ENCODE assay signal across 17 mouse cellular contexts in genomic region chr17:29183162-29183561, GRCm38 (mm10). TPM values are rescaled to one million over a fixed set of nuclear protein-coding genes. Genes with fewer than 3 reads are reported as not detected.
DNase-seq lines count a peak whose midpoint lies in the region; ATAC-seq lines count a peak whose summit lies in the region.
"Had no signal": no experiment of that assay in that cellular context is flagged by ENCODE, and none has a peak within 500 bp of the region (broad histone marks: within the 10 kb centered on the region; RNA-seq: fewer than 3 reads in every experiment).

No protein-coding gene starts in this region.

- H3K27me3 ChIP-seq in heart, embryonic 10.5 days (ENCODE audit: insufficient read depth, poor library complexity, severe bottlenecking): no peaks in the 10 kb centered on the region
- H3K27me3 ChIP-seq in kidney, embryonic 14.5 days (ENCODE audit: control insufficient read depth, insufficient read depth, low read length): no peaks in the 10 kb centered on the region
- H3K27me3 ChIP-seq: forebrain, embryonic 15.5 days; heart, embryonic 12.5 days had no signal

- H3K4me2 ChIP-seq in kidney, embryonic 14.5 days (replicated peaks; ENCODE audit: low read depth, low read length): no peak overlapping the region
- H3K4me2 ChIP-seq: forebrain, embryonic 15.5 days; heart, embryonic 12.5 days; hindbrain, embryonic 14.5 days had no signal

- H3K9ac ChIP-seq in kidney, embryonic 14.5 days (ENCODE audit: low read depth, low read length): peak overlapping the region; percentile 9; the same call in 1 of the 2 replicates
- H3K9ac ChIP-seq: forebrain, embryonic 15.5 days; heart, embryonic 12.5 days; hindbrain, embryonic 14.5 days had no signal

- no peak for DNase-seq in heart, embryonic 10.5 days (ENCODE audit: low spot score)
- DNase-seq in heart, postnatal 4 days: no peak
- no peak for DNase-seq in kidney, adult 9 months
- peak; percentile 44 to 56 for DNase-seq in urinary bladder, postnatal 36 days (ENCODE audit: low spot score in 2 of 2)
- no peak for DNase-seq in urinary bladder, postnatal 4 days (ENCODE audit: low spot score in 2 of 2)
- no peak for DNase-seq in thymus, postnatal 0 days (ENCODE audit: low spot score)
- DNase-seq: adrenal gland, postnatal 14 days; cerebellum, adult 11-12 months; cerebellum, adult 9-10 months; cerebellum, postnatal 25 days; gastrocnemius, postnatal 36 days; heart, adult 18-20 months had no signal

- no peak for ATAC-seq in kidney, embryonic 14.5 days (ENCODE audit: low FRiP score, low TSS enrichment)
- ATAC-seq: forebrain, embryonic 15.5 days had no signal

- no peaks in the 10 kb centered on the region for H3K36me3 ChIP-seq in heart, embryonic 10.5 days
- H3K36me3 ChIP-seq in kidney, embryonic 14.5 days (ENCODE audit: control insufficient read depth, insufficient read depth, low read length): no peaks in the 10 kb centered on the region
- H3K36me3 ChIP-seq: forebrain, embryonic 15.5 days; heart, embryonic 12.5 days had no signal

- H3K4me3 ChIP-seq in heart, embryonic 10.5 days: no peak overlapping the region
- no peak overlapping the region for H3K4me3 ChIP-seq in kidney, embryonic 14.5 days (ENCODE audit: low read length)
- H3K4me3 ChIP-seq: forebrain, embryonic 15.5 days; heart, embryonic 12.5 days had no signal

- no peaks in the 10 kb centered on the region for H3K9me3 ChIP-seq in heart, embryonic 10.5 days
- H3K9me3 ChIP-seq in kidney, embryonic 14.5 days (ENCODE audit: control insufficient read depth, low read length): no peaks in the 10 kb centered on the region
- H3K9me3 ChIP-seq: forebrain, embryonic 15.5 days; heart, embryonic 12.5 days had no signal

- peaks cover 71% of the 10 kb centered on the region for H3K4me1 ChIP-seq in heart, embryonic 10.5 days
- peaks cover 24% of the 10 kb centered on the region for H3K4me1 ChIP-seq in kidney, embryonic 14.5 days (ENCODE audit: control insufficient read depth, insufficient read depth, low read length)

- H3K27ac ChIP-seq in heart, embryonic 10.5 days: 0 out of 2 replicates have a peak overlapping the region, but pooled peaks have one; percentile 50
- H3K27ac ChIP-seq in kidney, embryonic 14.5 days (ENCODE audit: low read depth, low read length): no peak overlapping the region
- H3K27ac ChIP-seq: forebrain, embryonic 15.5 days; hindbrain, embryonic 14.5 days had no signal

- 59% methylated on average over 11 of the region's 11 CpGs for WGBS in heart, embryonic 10.5 days
- WGBS in kidney, embryonic 14.5 days: 39% methylated on average over 11 of the region's 11 CpGs

RNA-seq across cellular contexts. Expression of gene Cpne5, which starts 54.8 kb away (rescaled TPM):
- polyA plus RNA-seq in heart, embryonic 10.5 days (2016; fragmentation: Nextera tagmentation; extraction: Ambion mirVana): 18.0 and 23.3 TPM in 2 replicates
- total RNA-seq in heart, postnatal 4 days (2021): 1 to 10 TPM; 5.9 to 8.4 TPM
- 11.3 and 12.3 TPM in 2 replicates for polyA plus RNA-seq in kidney, embryonic 14.5 days (2014; fragmentation: Nextera tagmentation; extraction: Ambion mirVana)
- polyA plus RNA-seq in thymus, postnatal 0 days (2015; fragmentation: Nextera tagmentation; extraction: Ambion mirVana): 2.8 and 3.0 TPM in 2 replicates
- total RNA-seq: gastrocnemius, adult 8-10 months; gastrocnemius, postnatal 36 days had no signal

Comparison
In these comparisons a context has a peak if more than half of its experiments do, and no peak if none do; other contexts are left out.
1. DNase-seq: peak in urinary bladder, postnatal 36 days (2 of 2); none in heart, embryonic 10.5 days (single experiment), heart, postnatal 4 days (single experiment), kidney, adult 9 months (single experiment), urinary bladder, postnatal 4 days (0 of 2) and thymus, postnatal 0 days (single experiment).